Mouse (Mus musculus) kidney, postnatal 4 days (tissue): ENCODE data around the gene Rab25.
A peak's percentile ranks its signal among the peaks of the same experiment; 100 is the strongest.

Experiments
- DNase-seq, 2 experiments: peaks; one replicate each; pipeline ENCODE4 v3.0.0; 2021; ENCODE audit warnings: mixed read lengths in 2 of 2

The Rab25 gene

GRCm38 (mm10) chr3:88521803-88522331, 26.2 kb downstream of the Rab25 start:
- DNase-seq, result peak; percentile 78 to 79

GRCm38 (mm10) chr3:88521156-88521555, 26.9 kb downstream of the Rab25 start:
- no peak for DNase-seq

GRCm38 (mm10) chr3:88520078-88520477, 28.0 kb downstream of the Rab25 start:
- DNase-seq, result no peak

GRCm38 (mm10) chr3:88518411-88518810, 29.7 kb downstream of the Rab25 start:
- DNase-seq, result no peak

- DNase-seq, result no peak
Observed at GRCm38 (mm10) chr3:88516407-88516806, 31.7 kb downstream of the Rab25 start.

- DNase-seq, result no peak
Observed at GRCm38 (mm10) chr3:88515095-88515386, 33.1 kb downstream of the Rab25 start.

- no peak for DNase-seq
Observed at GRCm38 (mm10) chr3:88514231-88515094, 33.6 kb downstream of the Rab25 start.

GRCm38 (mm10) chr3:88513546-88514115, 34.5 kb downstream of the Rab25 start:
- DNase-seq, result no peak

GRCm38 (mm10) chr3:88512896-88513545, 35.1 kb downstream of the Rab25 start:
- DNase-seq, result no peak

GRCm38 (mm10) chr3:88512141-88512895, 35.8 kb downstream of the Rab25 start:
- no peak for DNase-seq

- DNase-seq, result no peak
Observed at GRCm38 (mm10) chr3:88511559-88511958, 36.5 kb downstream of the Rab25 start.

- DNase-seq, result no peak
Observed at GRCm38 (mm10) chr3:88510421-88511289, 37.4 kb downstream of the Rab25 start.

- peak; percentile 96 to 98 for DNase-seq
Observed at GRCm38 (mm10) chr3:88509692-88510420, 38.2 kb downstream of the Rab25 start, which contains the start of gene Lmna. TSS of gene Lmna (minus strand) at chr3:88509956.

- DNase-seq, result no peak
Observed at GRCm38 (mm10) chr3:88509250-88509649, 38.9 kb downstream of the Rab25 start.

- no peak for DNase-seq
Observed at GRCm38 (mm10) chr3:88505765-88506164, 42.3 kb downstream of the Rab25 start.

- no peak for DNase-seq
Observed at GRCm38 (mm10) chr3:88505081-88505480, 43.0 kb downstream of the Rab25 start.

- peak in 1 of 2 experiments; percentile 42 for DNase-seq
Observed at GRCm38 (mm10) chr3:88503881-88504746, 44.0 kb downstream of the Rab25 start.

GRCm38 (mm10) chr3:88503505-88503863, 44.6 kb downstream of the Rab25 start:
- no peak for DNase-seq

- DNase-seq, result peak; percentile 85 to 91
Observed at GRCm38 (mm10) chr3:88502641-88503504, 45.2 kb downstream of the Rab25 start.
